Mouse (Mus musculus) Muller cell, postnatal 12 days (primary cell): ENCODE measurements around the gene 2010003K11Rik.
A peak's percentile ranks its signal among the peaks of the same experiment; 100 is the strongest.

Experiments
- DNase-seq: peaks from one replicate; pipeline ENCODE4 v3.0.0-alpha.2; 2015; ENCODE audit errors: inconsistent ontology term

2010003K11Rik gene

DNA sequence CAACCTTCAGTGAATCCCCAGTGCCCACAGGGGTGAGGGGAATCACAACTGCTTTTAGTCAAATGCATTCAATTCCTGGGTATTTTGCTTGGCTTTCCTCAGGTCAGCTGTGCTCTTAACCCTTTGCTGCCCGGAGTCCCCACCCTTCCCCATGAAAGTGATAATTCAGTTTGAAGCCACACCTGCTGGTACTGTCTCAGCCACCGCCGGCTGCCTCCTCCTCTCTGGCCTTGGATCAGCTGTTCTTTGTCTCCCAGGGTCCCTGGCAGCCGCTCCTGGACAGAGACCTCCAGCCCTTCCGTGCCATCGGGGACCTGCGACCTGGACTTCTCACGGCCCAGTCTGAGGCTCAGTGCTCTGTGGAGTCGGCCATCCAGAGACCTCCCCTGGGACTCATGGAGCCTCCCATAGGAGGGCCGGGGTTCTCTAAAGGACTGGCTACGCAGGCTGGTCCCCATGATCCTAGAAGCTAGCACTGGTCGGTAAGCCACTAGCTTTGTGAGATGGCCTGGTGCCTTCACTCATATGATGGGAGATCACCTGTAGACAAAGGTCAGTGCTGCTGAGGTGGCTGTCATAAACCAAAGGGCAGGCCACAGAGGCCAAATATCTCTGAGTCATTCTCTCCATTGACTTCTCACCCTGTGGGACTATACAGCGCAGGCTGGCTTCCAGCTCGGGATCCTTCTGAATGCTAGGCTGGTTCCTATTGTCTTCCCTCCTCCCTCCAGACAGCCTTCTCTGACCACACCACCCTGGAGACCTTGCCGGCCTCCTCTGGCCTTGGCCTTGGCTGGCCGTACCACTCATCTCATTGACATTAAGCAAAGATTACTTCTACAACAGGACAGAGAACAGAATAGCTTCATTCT lies at the start of gene 2010003K11Rik:
2010003K11Rik (minus strand) TSS at position 522 of the 872 bp plus-strand sequence.
- no peak for DNase-seq

DNA sequence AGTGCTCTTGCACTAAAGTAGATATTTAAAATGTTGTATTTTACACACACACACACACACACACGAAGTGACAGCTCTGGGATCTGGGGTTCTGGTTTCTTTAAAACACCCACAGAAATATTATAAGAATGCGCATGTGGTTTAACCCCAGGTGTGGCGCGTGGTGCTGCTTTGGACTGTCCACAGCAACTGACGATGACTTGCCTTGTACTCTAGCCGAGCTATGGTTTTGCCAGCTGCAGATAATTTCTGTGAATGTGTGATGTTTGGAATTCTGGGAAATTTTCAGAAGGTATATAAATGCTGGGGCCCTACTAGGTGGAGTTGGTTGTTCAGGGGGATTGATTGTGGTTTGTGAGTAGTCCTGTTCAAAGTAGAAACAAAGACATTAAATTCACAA lies 49.4 kb upstream of the 2010003K11Rik start:
- DNase-seq = no peak

DNA sequence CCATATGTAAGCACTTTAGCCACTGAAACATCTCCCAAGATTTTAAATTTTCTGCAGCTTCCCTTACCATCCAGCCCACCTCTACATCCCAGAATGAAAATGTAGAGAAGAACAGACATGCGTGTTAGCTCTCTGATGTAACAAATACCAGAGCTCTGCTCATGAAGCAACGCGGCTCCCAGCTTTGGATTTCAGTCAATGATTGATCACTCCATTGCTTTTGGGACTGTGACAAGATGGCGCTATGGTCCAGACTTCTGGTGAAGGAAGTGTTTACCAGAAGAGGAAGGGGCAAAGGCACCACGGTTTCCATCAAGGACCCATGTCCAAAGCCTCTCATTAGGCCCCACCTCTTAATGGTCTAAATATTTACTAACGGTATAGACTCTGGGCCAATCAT lies 47.5 kb upstream of the 2010003K11Rik start:
- no peak for DNase-seq

DNA sequence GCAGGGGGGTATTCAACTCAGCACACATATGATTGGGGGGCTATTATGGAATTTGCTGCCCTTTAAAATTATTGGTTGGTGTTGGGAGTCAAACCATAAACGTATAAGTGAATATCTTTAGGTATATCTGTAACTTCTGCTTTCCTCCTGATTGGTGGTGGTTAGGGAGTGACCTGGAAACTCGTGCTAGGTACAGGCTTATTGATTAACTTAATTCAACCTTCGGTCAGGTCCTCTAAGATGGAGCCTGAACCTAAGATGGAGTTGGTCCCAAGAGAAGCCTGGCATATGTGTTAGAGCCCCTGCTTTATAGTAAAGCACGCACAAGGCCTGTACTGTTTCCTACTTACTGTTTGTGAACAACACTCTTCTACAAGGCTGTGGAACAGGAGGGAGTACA lies 46.7 kb upstream of the 2010003K11Rik start:
- DNase-seq = no peak

DNA sequence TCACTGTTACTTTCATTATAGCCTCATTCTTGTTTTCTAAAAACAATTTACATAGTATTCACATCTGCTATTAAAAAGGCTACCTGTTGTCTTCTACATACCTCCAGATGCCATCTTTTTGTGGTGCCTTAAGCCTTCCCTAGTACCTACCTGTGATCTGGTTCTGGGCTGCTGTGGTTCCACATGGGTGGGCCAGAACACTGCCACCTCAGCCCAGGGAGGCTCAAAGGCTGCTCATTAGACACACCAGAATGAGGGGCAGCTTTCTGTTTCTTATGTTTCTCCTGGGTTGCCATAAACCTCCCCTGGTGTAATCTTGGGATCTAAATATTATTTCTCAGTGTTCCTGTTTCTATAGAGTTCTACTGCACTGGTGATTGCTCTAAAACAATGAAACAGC lies 43.7 kb upstream of the 2010003K11Rik start:
- DNase-seq = no peak

DNA sequence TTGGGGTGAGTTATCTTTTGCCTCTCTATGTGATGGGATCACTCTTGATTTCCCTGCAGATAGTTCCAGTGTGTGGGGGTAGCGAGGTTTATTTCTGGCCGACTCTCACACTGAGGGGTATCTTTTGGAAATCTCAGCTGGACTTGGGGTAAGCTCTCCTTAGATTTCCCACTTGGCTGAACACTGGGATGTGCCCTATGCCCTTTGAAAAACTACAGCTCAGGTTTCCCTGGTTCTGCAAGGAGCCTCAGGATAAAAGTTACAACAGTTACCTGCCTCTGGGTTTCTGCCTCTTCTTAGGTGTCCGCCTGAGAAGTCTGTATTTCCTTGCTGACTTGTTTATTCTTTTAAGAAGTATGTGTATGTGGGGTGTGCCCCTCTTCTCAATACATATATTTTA lies 42.6 kb upstream of the 2010003K11Rik start:
- no peak for DNase-seq

DNA sequence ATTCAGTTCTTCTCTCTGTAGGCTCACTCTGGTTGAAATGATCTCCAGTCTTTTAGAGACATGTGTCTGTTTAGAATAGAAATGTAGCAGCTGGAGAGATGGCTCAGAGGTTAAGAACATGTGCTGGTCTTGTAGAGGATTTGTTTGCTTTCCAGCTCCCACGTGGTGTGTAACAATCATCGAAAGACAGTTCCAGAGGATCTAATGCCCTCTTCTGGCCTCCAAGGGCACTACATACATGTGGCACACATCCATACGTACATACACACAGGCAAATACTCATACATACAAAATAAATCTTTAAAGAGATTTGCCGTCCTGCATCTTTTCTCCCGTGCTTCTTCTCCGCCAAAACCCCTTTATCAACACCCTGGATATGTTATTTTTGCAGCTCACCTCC lies 41.9 kb upstream of the 2010003K11Rik start:
- DNase-seq = no peak

DNA sequence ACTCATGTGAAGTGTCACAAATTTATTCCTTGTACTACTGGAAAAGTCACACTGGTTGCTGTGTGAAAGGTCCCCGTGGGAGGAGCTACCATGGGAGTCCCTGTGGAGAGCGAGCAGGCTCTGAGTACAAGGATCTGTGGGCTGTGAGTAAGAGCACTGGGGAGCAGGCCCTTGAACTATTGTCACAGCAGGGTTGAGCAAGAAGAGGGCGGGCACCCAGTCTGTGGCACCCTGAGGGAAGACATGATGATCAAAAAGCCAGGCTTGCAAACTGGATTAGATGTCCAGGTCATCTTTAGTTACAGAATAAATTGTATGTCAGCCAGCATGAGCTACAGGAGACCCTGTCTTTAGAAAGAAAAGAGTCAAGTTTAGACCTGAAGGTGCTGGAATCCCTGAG lies 38.2 kb upstream of the 2010003K11Rik start:
- DNase-seq = no peak

DNA sequence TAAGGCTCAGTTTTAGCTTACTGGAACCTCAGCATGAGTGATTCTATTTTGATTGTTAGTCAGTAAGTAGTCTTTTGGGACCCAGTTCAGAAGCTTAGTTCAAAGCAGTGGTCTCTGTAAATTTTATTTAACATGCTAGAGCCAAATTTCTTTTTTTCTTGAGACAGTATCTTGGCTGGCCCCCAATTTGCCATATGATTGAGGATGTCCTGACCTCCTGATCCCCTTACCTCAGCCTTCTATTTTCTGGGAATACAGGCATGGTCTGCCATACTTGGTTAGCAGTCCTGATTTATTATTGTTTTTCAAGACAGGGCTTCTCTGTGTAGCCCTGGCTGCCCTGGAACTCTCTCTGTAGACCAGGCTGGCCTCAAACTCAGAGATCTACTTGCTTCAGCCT lies 37.5 kb upstream of the 2010003K11Rik start:
- no peak for DNase-seq

DNA sequence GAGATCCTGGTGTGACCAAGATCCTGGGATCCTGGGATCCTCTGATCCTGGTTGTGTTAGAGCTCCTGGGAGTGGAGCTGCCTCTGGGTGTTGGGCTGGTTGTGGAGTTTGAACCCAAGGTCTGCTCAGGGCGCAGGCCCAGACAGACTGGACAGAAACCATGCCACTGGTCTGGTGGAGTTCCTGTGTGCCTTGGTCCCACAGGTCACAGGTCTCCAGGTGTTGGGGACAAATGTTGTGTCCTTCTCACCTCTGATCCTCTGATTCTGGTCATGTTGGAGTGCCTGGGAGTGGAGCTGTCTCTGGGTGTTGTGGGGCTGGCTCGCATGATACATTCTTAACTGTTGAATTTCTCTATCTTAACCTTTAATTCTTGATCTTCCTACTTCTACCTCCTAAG lies 36.3 kb upstream of the 2010003K11Rik start:
- no peak for DNase-seq

DNA sequence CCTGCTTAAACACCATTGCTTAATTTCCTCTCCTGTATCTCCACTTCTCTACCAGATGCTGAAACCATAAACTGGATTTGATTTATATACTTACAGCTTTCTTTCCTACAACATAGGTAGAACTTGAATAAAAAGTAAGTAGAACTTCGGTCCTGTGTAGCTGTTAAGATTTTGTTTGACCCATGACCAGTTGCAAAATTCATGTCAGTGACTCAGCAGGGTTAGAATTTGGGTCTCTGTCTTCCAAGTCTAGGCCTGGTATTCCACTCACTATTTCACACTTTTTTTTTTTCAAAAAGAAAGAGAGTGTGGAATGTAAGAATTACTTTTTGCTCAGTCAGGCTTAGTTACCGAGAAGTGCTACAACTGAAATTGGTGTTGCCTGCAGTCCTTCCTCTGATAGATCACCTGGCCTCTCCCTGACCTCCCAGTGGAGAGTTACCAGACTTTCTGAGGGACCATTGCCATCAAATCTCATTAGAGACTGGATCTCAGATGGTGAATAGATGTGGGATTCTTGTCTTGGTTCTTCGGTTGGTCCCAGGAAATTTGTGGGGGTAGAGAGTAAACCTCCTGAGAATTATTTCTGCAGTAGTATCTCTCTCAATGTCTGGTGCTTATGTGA lies 23.2 kb upstream of the 2010003K11Rik start:
- DNase-seq = peak; percentile 66

DNA sequence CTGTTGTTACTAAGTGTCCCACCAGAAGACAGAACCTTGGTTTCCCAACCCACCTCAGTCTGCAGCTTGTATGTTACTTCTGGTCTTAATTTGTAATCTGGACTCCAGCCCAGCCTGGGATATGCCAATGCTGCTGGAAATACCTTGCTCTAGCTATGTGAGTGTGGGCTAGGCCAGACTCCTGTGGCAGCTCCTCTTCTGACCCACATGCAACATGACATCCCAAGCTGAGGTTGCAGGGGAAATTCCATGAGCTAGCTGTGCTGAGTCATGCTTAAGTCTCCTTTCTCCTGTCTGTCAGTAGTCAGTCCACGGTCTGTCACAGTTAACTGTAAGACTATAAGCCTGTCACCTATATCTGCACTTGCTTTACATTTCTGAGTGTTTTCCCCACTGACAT lies 19.1 kb upstream of the 2010003K11Rik start:
- DNase-seq = peak; percentile 51

DNA sequence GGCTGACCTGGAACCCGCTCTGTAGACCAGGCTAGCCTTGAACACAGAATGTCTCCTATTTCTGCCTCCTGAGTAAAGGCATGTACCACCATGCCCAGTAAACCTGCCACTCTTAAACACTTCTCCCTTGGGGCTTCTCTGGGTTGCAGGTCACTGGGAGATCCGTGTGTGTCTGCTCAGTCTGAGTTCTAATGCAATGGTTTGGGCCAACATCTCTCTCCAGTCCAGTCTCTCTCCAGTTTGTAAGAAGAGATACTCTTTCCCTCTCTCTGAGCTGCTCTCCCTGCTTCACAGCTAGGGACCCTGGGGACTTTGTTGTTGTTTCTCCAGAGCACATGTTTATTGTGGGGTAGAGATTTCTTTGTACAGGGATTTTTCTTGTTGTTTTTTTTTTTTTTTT lies 17.9 kb upstream of the 2010003K11Rik start:
- no peak for DNase-seq

DNA sequence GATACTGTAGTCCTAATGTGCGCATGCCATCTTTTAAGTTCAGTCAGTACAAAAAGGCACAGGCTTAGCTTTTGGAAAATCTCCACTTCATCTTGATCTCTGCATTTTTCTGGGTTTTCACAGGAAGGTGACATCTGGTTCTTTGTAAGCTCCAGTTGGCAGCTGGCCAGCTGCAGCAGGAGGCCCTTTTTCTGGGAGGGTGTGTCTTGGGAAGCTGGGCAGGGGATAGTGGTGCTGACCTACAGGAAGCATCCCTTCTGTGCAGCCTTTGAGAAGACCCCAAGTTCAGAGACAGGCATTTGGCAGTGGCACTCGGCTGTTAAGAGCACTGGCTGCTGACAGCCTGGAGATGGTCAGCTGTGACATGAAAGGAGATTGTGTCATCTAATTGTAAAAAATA lies 17.4 kb upstream of the 2010003K11Rik start:
- peak; percentile 52 for DNase-seq

DNA sequence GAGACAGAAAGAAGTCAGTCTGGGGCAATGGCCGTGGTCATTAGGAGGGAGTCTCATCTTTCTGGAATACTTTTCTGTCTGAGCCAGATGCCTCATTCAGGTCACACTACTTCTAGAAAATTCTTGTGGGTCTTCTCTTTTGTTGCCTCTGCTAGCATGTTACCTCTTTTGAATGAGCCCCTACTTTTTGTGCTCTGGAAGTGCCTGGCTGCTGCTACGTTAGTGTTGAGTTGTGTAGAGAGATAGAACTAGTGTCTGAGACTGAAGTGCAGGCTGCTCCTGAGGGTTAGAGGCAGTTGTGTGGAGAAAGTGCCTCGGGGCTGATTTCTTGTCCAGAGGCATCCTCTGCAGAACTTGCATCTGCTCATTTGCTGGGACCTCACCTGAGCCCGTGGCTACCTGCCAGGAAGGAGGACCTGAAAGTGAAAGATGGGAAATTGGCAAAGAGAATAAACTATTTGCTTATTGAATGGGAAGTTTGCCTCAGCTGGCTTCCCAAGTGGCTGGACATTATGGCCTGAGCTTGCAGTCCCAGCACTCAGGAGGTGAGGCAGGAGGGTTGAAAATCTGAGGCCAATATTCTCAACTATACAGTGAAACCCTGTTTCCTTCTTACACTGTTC lies 15.0 kb upstream of the 2010003K11Rik start:
- no peak for DNase-seq

DNA sequence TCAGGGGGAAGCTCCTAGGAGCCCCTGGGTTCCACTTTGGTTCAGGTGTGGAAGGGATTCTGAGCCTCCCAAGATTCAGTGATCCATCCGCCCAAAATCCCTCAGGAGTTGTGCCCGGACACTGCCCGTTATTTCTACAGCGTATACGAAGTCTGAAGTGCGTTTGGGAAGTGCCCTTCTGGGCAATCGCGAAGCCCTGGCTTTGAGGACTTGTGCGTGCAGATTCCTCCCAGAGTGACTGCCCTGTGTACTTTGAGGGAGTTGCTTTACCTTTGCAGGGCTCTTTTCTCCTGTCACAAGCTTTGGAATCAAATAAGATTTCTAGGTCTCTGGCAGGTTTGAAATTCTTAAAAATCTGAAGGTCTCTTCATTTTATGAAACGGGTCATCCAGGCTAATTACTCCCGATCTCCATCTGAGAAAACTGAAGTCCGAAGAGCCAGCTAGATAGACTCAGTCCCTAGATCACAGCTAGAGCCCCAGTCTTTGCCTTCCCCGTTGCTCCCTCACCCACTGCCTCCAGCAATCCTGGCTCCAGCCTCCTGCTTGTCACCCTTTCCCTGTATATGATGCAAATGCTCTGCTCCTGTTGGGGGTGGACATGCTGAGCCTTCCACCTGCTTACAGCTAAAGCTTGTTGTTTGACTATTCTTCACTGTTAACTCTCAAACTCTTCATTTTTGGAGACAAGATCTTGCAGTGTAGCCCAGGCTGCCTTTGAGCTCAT lies 12.9 kb upstream of the 2010003K11Rik start:
- no peak for DNase-seq

DNA sequence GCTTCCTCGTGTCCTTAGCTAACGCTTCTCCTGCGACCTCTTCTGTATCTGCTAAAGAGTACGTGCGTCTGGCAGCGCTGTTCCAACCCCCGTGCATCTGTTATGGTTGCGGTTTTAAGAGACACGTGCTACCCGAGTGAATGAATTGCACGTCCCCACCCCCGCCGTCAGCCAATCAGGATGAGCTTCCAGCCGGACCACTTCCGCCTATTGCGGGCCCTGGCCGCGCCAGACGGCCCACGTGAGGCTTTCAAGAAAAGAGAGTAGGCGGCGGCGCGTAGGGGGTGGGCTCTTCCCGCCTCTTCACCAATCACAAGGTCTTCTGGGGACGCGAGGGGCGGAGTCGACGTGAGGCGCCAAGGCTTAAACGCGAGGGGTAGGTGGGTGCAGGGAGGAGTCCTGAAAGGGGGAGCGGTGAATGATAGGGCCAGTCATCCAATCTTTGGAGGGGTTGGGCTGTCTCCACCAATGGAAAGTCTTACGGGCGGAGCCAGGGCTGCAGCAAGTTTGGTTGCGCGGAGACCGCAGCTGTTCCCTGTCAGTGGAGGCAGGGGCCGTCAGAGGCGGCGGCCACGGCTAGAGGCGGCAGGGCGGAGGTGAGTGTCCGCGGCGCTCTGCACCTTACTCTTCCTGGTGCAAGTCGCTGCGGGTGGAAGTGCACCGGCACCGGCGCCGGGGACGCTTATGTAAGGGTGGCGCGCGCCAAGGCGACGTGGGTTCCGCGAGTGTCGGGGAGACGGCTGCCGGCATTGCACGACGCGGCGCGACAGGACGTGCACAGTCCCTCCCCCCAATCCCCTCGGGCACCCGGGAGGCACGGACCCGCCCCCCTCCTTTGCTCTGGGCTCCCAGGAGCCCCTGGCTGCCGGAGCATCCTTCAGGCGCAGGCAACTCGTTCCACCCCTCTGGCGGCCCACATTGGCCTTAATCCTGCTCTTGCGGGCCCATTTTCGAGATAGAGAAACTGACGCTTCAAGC lies 11.9 kb upstream of the 2010003K11Rik start, which contains the start of gene Pcx:
Pcx (plus strand) TSS at position 487 of the 978 bp plus-strand sequence.
- DNase-seq = peak; percentile 100

DNA sequence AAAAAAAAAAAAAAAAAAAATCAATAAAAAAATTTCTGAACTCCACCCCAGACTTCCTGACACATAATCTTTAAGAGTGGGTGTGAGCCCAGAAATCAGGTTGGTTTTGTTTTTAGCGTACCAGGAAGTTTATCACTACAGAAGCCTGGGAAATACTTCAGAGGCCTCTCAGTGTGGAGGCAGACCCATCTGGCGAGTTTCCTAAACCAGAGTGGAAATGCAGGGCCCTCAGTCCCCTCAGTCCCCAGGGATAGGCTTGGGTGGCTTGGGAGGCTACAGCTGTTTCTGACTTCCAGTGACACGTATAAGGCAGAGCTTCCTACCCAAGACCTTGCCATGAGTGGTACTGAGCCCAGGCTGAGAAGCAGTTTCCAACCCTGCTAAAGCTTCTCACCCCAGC lies 9.4 kb upstream of the 2010003K11Rik start:
- no peak for DNase-seq

DNA sequence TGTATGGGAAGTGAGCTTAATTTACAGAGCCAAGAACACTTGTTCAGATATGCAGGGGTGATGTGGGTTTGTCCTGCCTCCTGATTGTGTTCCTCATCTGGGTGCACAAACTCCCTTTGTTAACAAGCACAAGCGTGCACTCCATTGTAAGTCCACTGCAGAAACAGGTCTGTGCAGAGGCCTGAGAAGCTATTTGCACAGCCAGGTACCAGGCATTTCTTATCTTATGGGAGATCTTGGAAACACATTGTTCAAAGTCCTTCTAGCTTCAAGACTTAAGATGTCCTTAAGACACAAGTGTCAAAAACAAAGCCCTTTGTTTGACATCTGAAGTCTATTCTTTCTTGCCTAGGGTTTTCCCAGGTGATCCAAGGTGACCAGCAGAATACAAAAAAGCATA lies 6.4 kb upstream of the 2010003K11Rik start:
- DNase-seq = no peak

DNA sequence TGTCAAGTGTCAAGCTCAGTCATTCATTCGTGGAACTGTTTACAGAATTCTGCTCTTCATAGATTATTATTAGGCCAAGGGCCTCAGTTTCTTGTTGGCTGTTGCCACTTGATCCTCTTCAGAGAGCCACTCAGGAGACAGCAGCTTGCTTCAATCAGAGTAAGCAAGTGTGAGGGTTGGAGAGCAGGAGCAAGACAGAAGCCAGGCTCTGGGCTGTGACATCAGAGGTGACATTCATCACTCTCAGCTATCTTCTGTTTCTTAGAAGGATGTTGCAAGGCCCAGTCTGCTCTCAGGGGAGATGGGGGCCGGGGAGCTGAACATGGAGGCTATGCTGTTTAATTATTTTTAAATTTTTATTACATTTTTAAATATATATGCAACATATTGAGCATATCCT lies 4.3 kb upstream of the 2010003K11Rik start:
- no peak for DNase-seq
